Comparison of ENCODE assay signal across 1 mouse cellular context in the genomic region with DNA sequence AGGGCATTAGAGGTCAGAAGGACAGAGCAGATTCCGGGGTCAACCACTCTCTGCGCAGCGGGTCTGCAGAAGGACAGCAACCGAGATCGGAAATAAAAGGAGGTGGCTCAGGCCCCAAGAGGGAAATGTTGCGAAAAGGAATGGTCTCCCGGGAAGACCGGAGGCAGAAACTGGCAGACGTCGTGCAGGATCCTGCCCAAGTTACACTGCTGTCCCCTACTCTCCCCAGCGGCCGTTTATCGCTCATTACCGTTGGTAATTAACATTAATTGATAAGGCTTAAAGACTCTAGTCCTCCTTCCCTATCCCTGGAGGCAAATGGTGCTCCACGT.
TF ChIP-seq lines count a peak whose summit lies in the region.

No protein-coding gene starts in this region.

TF ChIP-seq in myocyte, 11 proteins besides CTCF, POLR2A, EP300 and RAD21 (continued from another document):
- TF ChIP-seq SRF (IDR thresholded peaks at IDR 0.05; ENCODE audit: control insufficient read depth, insufficient read length, low read depth): no peak
- TF ChIP-seq TCF3 (IDR thresholded peaks at IDR 0.05; ENCODE audit: insufficient read length, low read depth): no peak
- no peak for TF ChIP-seq CEBPB (IDR thresholded peaks at IDR 0.05; ENCODE audit: insufficient read depth, poor library complexity, severe bottlenecking)
- TF ChIP-seq POLR2AphosphoS2 (IDR thresholded peaks at IDR 0.05; ENCODE audit: insufficient read length, low read depth): no peak
- no peak for TF ChIP-seq TCF12 (IDR thresholded peaks at IDR 0.05; ENCODE audit: insufficient read depth, poor library complexity, severe bottlenecking)
- TF ChIP-seq USF1 (IDR thresholded peaks at IDR 0.05; ENCODE audit: low read depth): no peak
- no peak for TF ChIP-seq MYOD1 (IDR thresholded peaks at IDR 0.05; ENCODE audit: control insufficient read depth in 1 of 3, insufficient read length in 2 of 3, low read depth in 2 of 3)
- TF ChIP-seq REST (IDR thresholded peaks at IDR 0.05; ENCODE audit: insufficient read depth, insufficient read length): no peak
- no peak for TF ChIP-seq E2F4 (IDR thresholded peaks at IDR 0.05; ENCODE audit: insufficient read depth)
- no peak for TF ChIP-seq MYOG (IDR thresholded peaks at IDR 0.05; ENCODE audit: control insufficient read depth in 1 of 3, insufficient read depth in 1 of 3, insufficient read length in 2 of 3, low read depth in 2 of 3)
TF ChIP-seq in myocyte: peak in this region for 0.
